Mouse (Mus musculus) heart, embryonic 11.5 days (tissue): ENCODE measurements at regions not wholly inside any gene's neighbourhood (a gene's known extent, or its start where the extent isn't known, plus 50 kb on each side); places are given as distances from the start of the nearest gene placed in this dataset.

Experiments
- ATAC-seq: fragments of 200-750 bp; cut with Nextera tagmentation; replicated peaks from 2 replicates; pipeline ENCODE4 v1.8.0; 2017; ENCODE audit warnings: moderate library complexity; ENCODE audit not compliant: insufficient number of reproducible peaks, low FRiP score, low TSS enrichment
- H3K27ac ChIP-seq: fragments of 300-500 bp; sonication (generic); 2 replicates; pipeline ENCODE4 v1.5.1; 2014; ENCODE audit warnings: mild to moderate bottlenecking, low read depth, low read length
- H3K27me3 ChIP-seq: fragments of 300-500 bp; sonication (generic); 2 replicates; pipeline ENCODE4 v1.6.1; 2014; ENCODE audit warnings: mild to moderate bottlenecking, low read length, mixed read lengths; ENCODE audit not compliant: control insufficient read depth, insufficient read depth
- H3K36me3 ChIP-seq: fragments of 300-500 bp; sonication (generic); 2 replicates; pipeline ENCODE4 v1.6.1; 2014; ENCODE audit warnings: mild to moderate bottlenecking, low read length, moderate library complexity, mixed read lengths; ENCODE audit not compliant: control insufficient read depth, insufficient read depth
- H3K4me1 ChIP-seq: fragments of 300-500 bp; sonication (generic); 2 replicates; pipeline ENCODE4 v1.6.1; 2014; ENCODE audit warnings: low read length; ENCODE audit not compliant: control insufficient read depth, insufficient read depth
- H3K4me2 ChIP-seq: fragments of 300-500 bp; sonication (generic); 2 replicates; pipeline ENCODE4 v1.6.1; 2014; ENCODE audit warnings: mild to moderate bottlenecking, moderate library complexity
- H3K4me3 ChIP-seq: fragments of 300-500 bp; sonication (generic); 2 replicates; pipeline ENCODE4 v1.5.1; 2014; ENCODE audit warnings: low read depth, low read length
- H3K9ac ChIP-seq: fragments of 300-500 bp; sonication (generic); 2 replicates; pipeline ENCODE4 v1.6.1; 2014; ENCODE audit warnings: mild to moderate bottlenecking, low read depth, low read length, moderate library complexity
- H3K9me3 ChIP-seq: fragments of 300-500 bp; sonication (generic); replicated peaks from 2 replicates; pipeline ENCODE4 v1.6.1; 2016; ENCODE audit warnings: low read length; ENCODE audit not compliant: control insufficient read depth
- WGBS: fragments of 180-500 bp; shearing (Covaris S2); extraction: QIAGEN DNeasy Blood & Tissue Kit; methylation state at CpG from one replicate; pipeline ENCODE4 v1.1.7; 2014; ENCODE audit not compliant: insufficient replicate concordance; 5-methylcytosine and 5-hydroxymethylcytosine counted together

- WGBS = 42% methylated on average over 10 of the region's 10 CpGs
- Histone ChIP-seq H3K4me3 (peak overlapping the region; percentile 55; the same call in 1 of the 2 replicates), H3K27me3 (peaks cover 65% of the 10 kb centered on the region), H3K9ac (no peak overlapping the region), H3K9me3 (no peaks in the 10 kb centered on the region), H3K27ac (no peak overlapping the region), H3K36me3 (no peaks in the 10 kb centered on the region), H3K4me2 (peak overlapping the region; percentile 98; the same call in 1 of the 2 replicates), H3K4me1 (peaks cover 16% of the 10 kb centered on the region)
- no peak for ATAC-seq
Observed at GRCm38 (mm10) chr2:172727576-172727975, 178.2 kb downstream of the Tfap2c start.

- peak overlapping the region; percentile 55 for H3K4me3 ChIP-seq
- peaks cover 16% of the 10 kb centered on the region for H3K4me1 ChIP-seq
- H3K4me2 ChIP-seq = peak overlapping the region; percentile 98
- no peak for ATAC-seq
- H3K27me3 ChIP-seq = peaks cover 73% of the 10 kb centered on the region
- peak overlapping the region; percentile 39; the same call in 1 of the 2 replicates for H3K9ac ChIP-seq
- H3K9me3 ChIP-seq = no peaks in the 10 kb centered on the region
- H3K27ac ChIP-seq = no peak overlapping the region
- under 1% methylated on average over 52 of the region's 53 CpGs for WGBS
- no peaks in the 10 kb centered on the region for H3K36me3 ChIP-seq
Observed at GRCm38 (mm10) chr2:172728240-172728821, 178.9 kb downstream of the Tfap2c start.

GRCm38 (mm10) chr2:172729151-172729550 lies 179.8 kb downstream of the Tfap2c start:
- Histone ChIP-seq H3K27ac (no peak overlapping the region), H3K9me3 (no peaks in the 10 kb centered on the region), H3K4me1 (peaks cover 16% of the 10 kb centered on the region), H3K36me3 (no peaks in the 10 kb centered on the region), H3K4me2 (no peak overlapping the region; the same call in 1 of the 2 replicates), H3K9ac (no peak overlapping the region), H3K4me3 (no peak overlapping the region), H3K27me3 (peaks cover 81% of the 10 kb centered on the region)
- 57% methylated on average over 4 of the region's 4 CpGs for WGBS
- no peak for ATAC-seq

- H3K36me3 ChIP-seq = no peaks in the 10 kb centered on the region
- H3K9ac ChIP-seq = no peak overlapping the region
- no peaks in the 10 kb centered on the region for H3K9me3 ChIP-seq
- H3K27ac ChIP-seq = no peak overlapping the region
- peaks cover 85% of the 10 kb centered on the region for H3K27me3 ChIP-seq
- H3K4me1 ChIP-seq = peaks cover 16% of the 10 kb centered on the region
- no peak for ATAC-seq
- H3K4me3 ChIP-seq = no peak overlapping the region
- WGBS = 73% methylated on average over 9 of the region's 9 CpGs
- no peak overlapping the region for H3K4me2 ChIP-seq
Observed at GRCm38 (mm10) chr2:172729741-172730140, 180.3 kb downstream of the Tfap2c start.

- no peaks in the 10 kb centered on the region for H3K9me3 ChIP-seq
- ATAC-seq = no peak
- peaks cover 16% of the 10 kb centered on the region for H3K4me1 ChIP-seq
- H3K9ac ChIP-seq = no peak overlapping the region
- H3K4me2 ChIP-seq = peak overlapping the region; percentile 52
- peak overlapping the region; percentile 13; the same call in 1 of the 2 replicates for H3K4me3 ChIP-seq
- WGBS = 6% methylated on average over 18 of the region's 18 CpGs
- no peaks in the 10 kb centered on the region for H3K36me3 ChIP-seq
- H3K27ac ChIP-seq = no peak overlapping the region
- peaks cover 93% of the 10 kb centered on the region for H3K27me3 ChIP-seq
Observed at GRCm38 (mm10) chr2:172731408-172731807, 182.0 kb downstream of the Tfap2c start.

- WGBS = 12% methylated on average over 19 of the region's 19 CpGs
- Histone ChIP-seq H3K27me3 (peaks cover 87% of the 10 kb centered on the region), H3K4me3 (no peak overlapping the region), H3K9ac (no peak overlapping the region), H3K27ac (no peak overlapping the region), H3K4me1 (peaks cover 10% of the 10 kb centered on the region; the same call in 1 of the 2 replicates), H3K36me3 (no peaks in the 10 kb centered on the region), H3K4me2 (no peak overlapping the region), H3K9me3 (no peaks in the 10 kb centered on the region)
- ATAC-seq = no peak
Observed at GRCm38 (mm10) chr2:172732453-172733210, 183.2 kb downstream of the Tfap2c start.

- peaks cover 81% of the 10 kb centered on the region for H3K27me3 ChIP-seq
- no peak overlapping the region for H3K4me3 ChIP-seq
- H3K36me3 ChIP-seq = no peaks in the 10 kb centered on the region
- no peaks in the 10 kb centered on the region for H3K9me3 ChIP-seq
- no peak overlapping the region for H3K4me2 ChIP-seq
- ATAC-seq = no peak
- peaks cover 6% of the 10 kb centered on the region; the same call in 1 of the 2 replicates for H3K4me1 ChIP-seq
- no peak overlapping the region for H3K9ac ChIP-seq
- WGBS = 6% methylated on average over 9 of the region's 9 CpGs
- H3K27ac ChIP-seq = no peak overlapping the region
Observed at GRCm38 (mm10) chr2:172733403-172733995, 184.1 kb downstream of the Tfap2c start.

GRCm38 (mm10) chr2:172735621-172736020 lies 186.2 kb downstream of the Tfap2c start:
- WGBS = 13% methylated on average over 6 of the region's 6 CpGs
- H3K4me3 ChIP-seq = no peak overlapping the region
- ATAC-seq = no peak
- H3K9me3 ChIP-seq = no peaks in the 10 kb centered on the region
- H3K27ac ChIP-seq = no peak overlapping the region
- H3K36me3 ChIP-seq = no peaks in the 10 kb centered on the region
- peaks cover 4% of the 10 kb centered on the region; the same call in 1 of the 2 replicates for H3K4me1 ChIP-seq
- H3K9ac ChIP-seq = no peak overlapping the region
- no peak overlapping the region for H3K4me2 ChIP-seq
- peaks cover 77% of the 10 kb centered on the region for H3K27me3 ChIP-seq
